Mouse (Mus musculus) stomach, embryonic 16.5 days (tissue): ENCODE results near the gene Epb41l3. TPM values are rescaled to one million over a fixed set of nuclear protein-coding genes. Genes with fewer than 3 reads are reported as not detected.

Source experiments
- ATAC-seq: fragments of 200-750 bp; cut with Nextera tagmentation; 2 replicates; pipeline ENCODE4 v1.8.0; 2017; ENCODE audit warnings: moderate number of reproducible peaks, moderate TSS enrichment; ENCODE audit not compliant: insufficient read depth, low FRiP score
- H3K27ac ChIP-seq: fragments of 300-500 bp; sonication (generic); 2 replicates; pipeline ENCODE4 v1.5.1; 2014; ENCODE audit warnings: low read length
- H3K27me3 ChIP-seq: fragments of 300-500 bp; sonication (generic); 2 replicates; pipeline ENCODE4 v1.6.1; 2014; ENCODE audit warnings: low read length, control low read depth, mixed read lengths; ENCODE audit not compliant: control insufficient read depth, insufficient read depth
- H3K36me3 ChIP-seq: fragments of 300-500 bp; sonication (generic); 2 replicates; pipeline ENCODE4 v1.6.1; 2014; ENCODE audit warnings: low read length; ENCODE audit not compliant: control insufficient read depth, insufficient read depth
- H3K4me1 ChIP-seq: fragments of 300-500 bp; sonication (generic); 2 replicates; pipeline ENCODE4 v1.6.1; 2014; ENCODE audit warnings: low read length, control low read depth, mixed read lengths; ENCODE audit not compliant: control insufficient read depth, insufficient read depth
- H3K4me2 ChIP-seq: fragments of 300-500 bp; sonication (generic); 2 replicates; pipeline ENCODE4 v1.6.1; 2014; ENCODE audit warnings: low read depth, low read length, mixed read lengths
- H3K4me3 ChIP-seq: fragments of 300-500 bp; sonication (generic); replicated peaks from 2 replicates; pipeline ENCODE4 v1.5.1; 2014; ENCODE audit warnings: mild to moderate bottlenecking, low read length
- H3K9ac ChIP-seq: fragments of 300-500 bp; sonication (generic); 2 replicates; pipeline ENCODE4 v1.6.1; 2014; ENCODE audit warnings: low read length
- H3K9me3 ChIP-seq: fragments of 300-500 bp; sonication (generic); replicated peaks from 2 replicates; pipeline ENCODE4 v1.6.1; 2016; ENCODE audit warnings: low read length, control low read depth; ENCODE audit not compliant: control insufficient read depth
- WGBS: fragments of 180-500 bp; shearing (Covaris S2); extraction: QIAGEN DNeasy Blood & Tissue Kit; methylation state at CpG from one replicate; pipeline ENCODE4 v1.1.7; 2014; 5-methylcytosine and 5-hydroxymethylcytosine counted together
- polyA plus RNA-seq: library from polyadenylated mRNA; unstranded; fragments of >200 nt; fragmentation: Nextera tagmentation; extraction: Ambion mirVana; gene quantifications from 2 replicates; pipeline ENCODE4 v1.2.1, GENCODE M21; 2015

Epb41l3 gene
- polyA plus RNA-seq, 1 experiment from 2014 or later, result 56.1 TPM

DNA sequence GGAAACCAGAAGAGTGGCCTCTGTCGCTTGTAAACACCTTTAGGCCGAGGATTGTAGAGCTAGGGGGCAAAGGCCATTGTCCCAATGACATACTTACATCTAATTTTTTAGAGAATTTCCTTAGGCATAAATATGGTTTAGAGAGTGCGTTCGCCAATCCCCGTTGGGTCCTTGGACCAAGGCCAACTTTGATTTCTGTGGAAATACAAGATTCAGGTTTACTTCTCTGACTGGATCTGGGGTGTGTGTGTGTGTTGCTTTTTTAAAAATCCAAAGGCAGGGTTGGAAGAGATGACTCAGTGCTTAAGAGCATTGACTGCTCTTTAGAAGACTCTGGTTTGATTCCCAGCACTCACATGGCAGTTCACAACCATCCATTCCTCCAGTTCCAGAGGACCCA, 83.2 kb downstream of the Epb41l3 start:
- WGBS, result 63% methylated on average over 5 of the region's 5 CpGs
- Histone ChIP-seq H3K4me3 (no peak overlapping the region), H3K27me3 (no peaks in the 10 kb centered on the region), H3K9me3 (no peaks in the 10 kb centered on the region), H3K9ac (no peak overlapping the region), H3K27ac (no peak overlapping the region), H3K4me1 (0 out of 2 replicates have a peak, but pooled peaks cover 3% of the 10 kb centered on the region), H3K4me2 (no peak overlapping the region), H3K36me3 (no peaks in the 10 kb centered on the region)
- no peak for ATAC-seq

DNA sequence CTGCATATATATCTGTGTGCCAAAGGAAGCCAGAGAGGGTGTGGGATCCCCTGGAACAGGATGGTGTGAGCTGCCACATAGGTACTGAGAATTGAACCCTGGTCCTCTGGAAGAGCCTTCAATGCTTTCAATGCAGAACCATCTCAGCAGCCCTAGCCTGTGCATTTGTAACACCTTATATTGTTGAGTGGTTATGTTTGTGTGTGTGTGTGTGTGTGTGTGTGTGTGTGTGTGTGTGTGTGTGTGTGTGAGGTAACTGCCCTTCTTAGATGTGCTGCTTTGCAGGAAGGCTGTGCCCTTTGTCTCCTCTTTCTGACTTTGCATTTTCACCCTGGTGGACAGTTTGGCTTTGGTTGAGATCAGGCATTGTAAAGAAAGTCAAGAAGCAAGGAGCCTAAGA, 87.2 kb downstream of the Epb41l3 start:
- no peaks in the 10 kb centered on the region for H3K9me3 ChIP-seq
- no peaks in the 10 kb centered on the region for H3K27me3 ChIP-seq
- H3K4me2 ChIP-seq, result no peak overlapping the region
- H3K27ac ChIP-seq, result no peak overlapping the region
- no peaks in the 10 kb centered on the region for H3K36me3 ChIP-seq
- H3K4me1 ChIP-seq, result 0 out of 2 replicates have a peak, but pooled peaks cover 3% of the 10 kb centered on the region
- ATAC-seq, result no peak
- H3K4me3 ChIP-seq, result no peak overlapping the region
- H3K9ac ChIP-seq, result no peak overlapping the region

DNA sequence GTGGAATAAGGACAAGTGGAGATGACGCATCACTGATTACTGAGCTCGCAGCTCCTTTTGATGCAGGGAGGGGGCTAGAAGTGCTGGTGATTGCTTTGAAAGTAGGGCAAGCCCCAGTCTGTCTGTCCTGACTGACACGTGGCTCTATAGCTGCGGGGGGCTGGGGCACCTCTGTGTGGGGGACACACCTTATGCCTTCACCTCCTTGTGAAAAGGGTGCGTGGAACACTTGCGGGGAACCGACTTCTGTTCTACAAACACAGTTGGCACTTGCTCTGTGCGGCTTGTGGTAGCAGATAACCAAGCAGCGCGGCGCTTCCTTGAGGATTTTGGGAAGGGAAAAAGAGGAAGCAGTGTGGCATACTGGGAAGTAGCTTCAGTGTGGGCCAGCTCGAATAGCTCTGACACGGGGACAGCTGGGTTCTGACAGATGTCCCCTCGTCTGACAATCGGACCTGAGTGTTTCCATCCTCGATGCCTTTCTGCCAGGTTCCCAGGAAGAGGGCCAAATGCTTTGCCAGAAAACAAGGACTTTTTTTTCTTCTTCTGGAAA, 101.5 kb downstream of the Epb41l3 start:
- WGBS, result 56% methylated on average over 16 of the region's 16 CpGs
- no peaks in the 10 kb centered on the region for H3K27me3 ChIP-seq
- no peak overlapping the region for H3K4me2 ChIP-seq
- no peak overlapping the region for H3K9ac ChIP-seq
- H3K4me3 ChIP-seq, result no peak overlapping the region
- H3K36me3 ChIP-seq, result no peaks in the 10 kb centered on the region
- ATAC-seq, result no peak
- H3K4me1 ChIP-seq, result no peaks in the 10 kb centered on the region
- no peak overlapping the region for H3K27ac ChIP-seq
- no peaks in the 10 kb centered on the region for H3K9me3 ChIP-seq

DNA sequence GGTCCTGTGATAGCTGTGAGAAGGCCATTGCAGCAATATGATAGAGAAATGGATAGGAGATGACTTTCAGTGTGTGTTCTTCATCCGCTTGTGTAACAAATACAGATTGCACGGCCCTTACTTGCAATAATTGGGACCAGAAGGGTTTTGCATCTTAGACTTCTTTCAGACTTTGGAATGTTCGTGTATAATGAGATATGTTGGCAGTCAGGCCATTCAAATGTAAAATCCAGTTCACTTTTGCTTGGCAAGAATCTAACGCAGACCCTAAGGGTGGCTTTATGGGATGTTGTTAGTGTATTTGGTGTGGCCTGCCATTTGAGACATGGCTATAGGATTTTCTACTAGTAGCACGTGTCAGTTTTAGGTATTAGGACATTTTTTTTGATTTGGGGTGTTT, 102.5 kb downstream of the Epb41l3 start:
- Histone ChIP-seq H3K27me3 (no peaks in the 10 kb centered on the region), H3K27ac (no peak overlapping the region), H3K4me1 (no peaks in the 10 kb centered on the region), H3K4me2 (no peak overlapping the region), H3K36me3 (no peaks in the 10 kb centered on the region), H3K4me3 (no peak overlapping the region), H3K9ac (no peak overlapping the region), H3K9me3 (no peaks in the 10 kb centered on the region)
- WGBS, result 84% methylated on average over 5 of the region's 5 CpGs
- no peak for ATAC-seq

DNA sequence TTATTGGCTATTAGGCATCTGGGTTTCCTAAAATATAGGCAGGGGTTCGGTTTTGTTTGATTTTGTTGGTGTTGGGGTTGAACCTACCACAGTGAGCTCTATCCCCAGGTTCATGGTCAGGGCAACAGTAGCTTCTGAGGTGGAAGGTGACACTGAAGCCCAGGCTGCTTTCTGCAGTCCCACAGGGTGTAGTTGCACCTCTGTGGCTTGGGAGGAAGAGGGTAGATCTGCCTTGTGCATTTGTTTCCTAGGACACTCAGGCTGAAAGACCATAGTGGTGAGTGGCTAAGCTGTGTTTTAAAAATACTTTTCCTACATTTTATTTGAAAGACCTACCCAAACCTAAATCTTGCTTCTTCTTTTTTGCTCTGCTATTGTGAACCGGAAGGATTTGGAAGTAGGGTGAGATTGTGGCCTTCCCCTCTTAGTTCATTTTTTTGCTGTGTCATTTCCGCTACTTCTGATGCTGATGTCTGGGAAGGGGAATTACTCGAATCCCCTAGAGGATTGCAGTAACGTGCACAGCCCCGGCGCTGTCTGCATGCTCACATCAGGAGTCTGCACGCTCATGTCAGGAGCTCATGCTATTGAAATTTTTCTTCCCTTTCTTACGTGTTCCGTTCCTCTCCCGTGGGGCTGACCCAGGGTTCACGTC, 105.5 kb downstream of the Epb41l3 start:
- H3K4me2 ChIP-seq, result peak overlapping the region; percentile 38

DNA sequence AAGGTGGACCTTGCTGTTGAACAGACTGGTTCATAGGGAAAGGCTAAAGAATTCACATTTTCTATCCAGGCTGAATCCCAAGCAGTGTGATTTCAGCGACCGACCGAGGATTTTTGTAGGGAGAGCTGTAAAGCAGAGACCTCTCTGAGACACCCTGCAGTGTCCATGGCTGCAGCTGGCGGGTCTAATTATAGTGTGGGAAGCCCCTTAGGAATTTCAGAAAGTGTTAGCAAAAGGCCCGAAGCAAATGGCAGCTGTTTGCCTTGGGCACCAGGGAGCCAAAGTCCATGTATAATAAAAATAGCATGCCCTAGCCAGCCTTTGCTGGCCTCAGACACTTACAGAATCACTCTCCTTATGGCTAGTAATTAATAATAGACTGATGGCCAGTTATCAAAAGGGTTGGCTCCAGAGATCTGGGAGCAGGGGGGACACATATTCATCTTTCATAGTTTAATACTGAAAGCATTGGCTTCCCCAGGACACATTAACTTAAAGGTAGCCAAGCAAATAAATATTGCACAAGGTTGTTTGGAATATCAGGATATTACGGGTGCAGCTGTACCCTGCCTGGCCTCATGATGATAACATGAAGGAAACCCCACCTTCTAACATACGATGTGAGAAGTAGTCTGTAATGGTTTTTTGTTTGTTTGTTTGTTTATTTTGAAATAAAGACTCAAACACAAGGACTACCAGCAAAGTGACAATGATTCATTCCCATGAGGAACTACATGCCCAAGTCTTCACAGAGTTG, 106.3 kb downstream of the Epb41l3 start:
- H3K27ac ChIP-seq, result no peak overlapping the region

More for the DNA sequence above, 105.5 kb downstream of the Epb41l3 start:
- H3K36me3 ChIP-seq, result no peaks in the 10 kb centered on the region
- H3K27me3 ChIP-seq, result no peaks in the 10 kb centered on the region
- 31% methylated on average over 12 of the region's 12 CpGs for WGBS
- ATAC-seq, result no peak
- H3K4me3 ChIP-seq, result no peak overlapping the region
- no peaks in the 10 kb centered on the region for H3K9me3 ChIP-seq
- no peak overlapping the region for H3K27ac ChIP-seq
- no peak overlapping the region for H3K9ac ChIP-seq
- no peaks in the 10 kb centered on the region for H3K4me1 ChIP-seq

DNA sequence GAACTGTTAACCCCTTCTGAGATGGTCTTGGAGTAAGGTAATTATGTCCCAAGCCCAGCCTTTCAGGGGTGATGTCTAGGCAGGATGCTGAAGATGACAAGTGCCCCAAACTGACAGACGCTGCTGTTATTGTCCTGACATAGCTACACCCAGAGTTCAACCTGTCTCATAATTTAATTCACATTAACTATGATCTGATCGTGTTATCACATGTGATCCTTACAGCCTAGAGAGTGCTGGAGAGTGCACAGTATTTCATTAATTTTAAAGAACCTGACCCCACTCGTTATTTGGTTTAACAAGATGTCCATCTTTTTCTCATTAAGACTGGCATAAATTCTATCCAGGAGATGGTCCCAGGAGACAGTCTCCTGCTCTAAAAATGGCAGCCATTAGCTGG, 112.3 kb downstream of the Epb41l3 start:
- peaks cover under 1% of the 10 kb centered on the region for H3K4me1 ChIP-seq
- H3K9me3 ChIP-seq, result no peaks in the 10 kb centered on the region
- H3K27me3 ChIP-seq, result no peaks in the 10 kb centered on the region
- H3K4me3 ChIP-seq, result no peak overlapping the region
- WGBS, result 70% methylated on average over 3 of the region's 3 CpGs
- no peak overlapping the region for H3K4me2 ChIP-seq
- no peak overlapping the region for H3K9ac ChIP-seq
- H3K36me3 ChIP-seq, result no peaks in the 10 kb centered on the region
- no peak for ATAC-seq
- H3K27ac ChIP-seq, result no peak overlapping the region

More for the DNA sequence above, 106.3 kb downstream of the Epb41l3 start:
- Histone ChIP-seq H3K4me3 (no peak overlapping the region), H3K9me3 (no peaks in the 10 kb centered on the region), H3K27me3 (no peaks in the 10 kb centered on the region), H3K9ac (no peak overlapping the region), H3K4me2 (peak overlapping the region; percentile 38), H3K4me1 (no peaks in the 10 kb centered on the region), H3K36me3 (no peaks in the 10 kb centered on the region)
- WGBS, result 27% methylated on average over 7 of the region's 7 CpGs
- 0 out of 2 replicates have a peak, but pooled peaks have one; percentile 14 for ATAC-seq

DNA sequence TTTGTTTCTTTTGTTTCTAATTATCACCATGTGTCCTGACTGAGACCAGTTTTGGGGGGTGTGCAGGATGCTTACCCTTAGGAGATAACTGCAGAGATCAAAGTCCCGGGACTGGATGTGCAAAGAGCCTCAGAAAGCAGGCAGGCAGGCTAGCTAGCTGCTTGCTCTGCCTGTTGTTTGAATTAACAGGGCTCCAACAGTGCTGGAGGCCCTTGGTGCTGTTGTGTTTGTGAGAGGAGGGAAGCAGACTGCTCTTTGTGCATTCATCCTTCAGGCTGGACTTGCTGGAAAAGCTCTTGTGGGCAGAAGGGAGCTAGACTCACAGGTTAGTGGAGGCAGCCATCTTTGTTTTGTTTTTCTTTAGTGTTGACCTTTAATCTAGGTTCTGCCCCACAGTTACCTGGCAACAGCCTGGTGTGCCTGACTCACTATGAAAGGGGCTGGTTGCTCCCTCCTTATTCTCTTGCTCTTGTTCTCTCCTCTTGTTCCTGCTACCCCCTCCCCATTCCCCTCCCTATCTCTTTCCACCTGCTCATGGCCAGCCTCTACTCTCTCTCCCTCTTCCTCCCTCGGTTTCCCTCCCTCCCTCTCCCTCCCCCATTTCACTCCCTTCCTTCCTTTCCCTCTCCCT, 117.5 kb downstream of the Epb41l3 start:
- ATAC-seq, result no peak
- Histone ChIP-seq H3K4me3 (no peak overlapping the region), H3K9me3 (no peaks in the 10 kb centered on the region), H3K4me1 (peaks cover 3% of the 10 kb centered on the region), H3K27me3 (no peaks in the 10 kb centered on the region), H3K36me3 (no peaks in the 10 kb centered on the region), H3K27ac (no peak overlapping the region), H3K9ac (no peak overlapping the region), H3K4me2 (no peak overlapping the region)
- WGBS, result 12% methylated on average over 2 of the region's 2 CpGs

DNA sequence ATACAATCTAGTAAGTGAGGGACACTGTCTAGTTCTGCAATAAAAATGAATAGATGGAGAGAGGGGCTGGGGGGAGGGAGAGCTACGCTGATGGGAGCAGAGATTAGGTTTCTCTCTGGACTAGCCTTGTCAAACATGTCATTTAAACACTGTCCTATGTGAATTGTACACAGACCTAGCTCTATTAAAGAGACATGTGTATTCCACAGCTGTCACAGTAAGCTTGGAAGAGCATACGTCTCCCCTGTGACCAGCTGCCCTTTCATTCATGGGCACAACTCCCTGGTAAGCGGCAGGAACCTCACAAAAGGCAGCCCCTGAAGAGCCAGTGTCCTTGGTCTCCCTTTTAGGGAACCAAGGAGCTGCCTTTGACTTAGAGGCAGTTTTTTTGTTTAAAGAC, 119.1 kb downstream of the Epb41l3 start:
- 36% methylated on average over 3 of the region's 3 CpGs for WGBS
- no peaks in the 10 kb centered on the region for H3K36me3 ChIP-seq
- peaks cover 3% of the 10 kb centered on the region for H3K4me1 ChIP-seq
- H3K4me3 ChIP-seq, result no peak overlapping the region
- H3K4me2 ChIP-seq, result no peak overlapping the region
- no peak overlapping the region for H3K27ac ChIP-seq
- no peaks in the 10 kb centered on the region for H3K27me3 ChIP-seq
- no peak for ATAC-seq
- no peaks in the 10 kb centered on the region for H3K9me3 ChIP-seq
- H3K9ac ChIP-seq, result no peak overlapping the region
